Mouse (Mus musculus) cerebellum, postnatal 4 days (tissue): ENCODE results near the gene Tmem266.

Experiments
- DNase-seq, 2 experiments: peaks; one replicate each; pipeline ENCODE4 v3.0.0; 2022; ENCODE audit warnings: low spot score in 2 of 2, mixed read lengths in 1 of 2

Gene Tmem266

GRCm38 (mm10) chr9:55326515-55327233, at the start of gene Tmem266, which contains the start of gene Nrg4:
Gene Tmem266 (plus strand): TSS chr9:55326913.
Gene Nrg4 (minus strand): TSS chr9:55326844.
- peak; percentile 66 to 85 for DNase-seq

- no peak for DNase-seq
Observed at GRCm38 (mm10) chr9:55277562-55277961, 49.2 kb upstream of the Tmem266 start.

- no peak for DNase-seq
Observed at GRCm38 (mm10) chr9:55279114-55279825, 47.4 kb upstream of the Tmem266 start.

GRCm38 (mm10) chr9:55283516-55283915, 43.2 kb upstream of the Tmem266 start:
- no peak for DNase-seq

- no peak for DNase-seq
Observed at GRCm38 (mm10) chr9:55285197-55285596, 41.5 kb upstream of the Tmem266 start.

- DNase-seq = no peak
Observed at GRCm38 (mm10) chr9:55289475-55290198, 37.1 kb upstream of the Tmem266 start.

- no peak for DNase-seq
Observed at GRCm38 (mm10) chr9:55291966-55292365, 34.7 kb upstream of the Tmem266 start.

GRCm38 (mm10) chr9:55296221-55296620, 30.5 kb upstream of the Tmem266 start:
- DNase-seq = no peak

- no peak for DNase-seq
Observed at GRCm38 (mm10) chr9:55307066-55307465, 19.6 kb upstream of the Tmem266 start.

GRCm38 (mm10) chr9:55307557-55307956, 19.2 kb upstream of the Tmem266 start:
- no peak for DNase-seq

GRCm38 (mm10) chr9:55308455-55308854, 18.3 kb upstream of the Tmem266 start:
- no peak for DNase-seq

GRCm38 (mm10) chr9:55311560-55311959, 15.2 kb upstream of the Tmem266 start:
- peak; percentile 41 to 72 for DNase-seq

- DNase-seq = no peak
Observed at GRCm38 (mm10) chr9:55313619-55314261, 13.0 kb upstream of the Tmem266 start.

GRCm38 (mm10) chr9:55322641-55323040, 4.1 kb upstream of the Tmem266 start:
- DNase-seq = no peak

- DNase-seq = no peak
Observed at GRCm38 (mm10) chr9:55324085-55324484, 2.6 kb upstream of the Tmem266 start.

GRCm38 (mm10) chr9:55324516-55324915, 2.2 kb upstream of the Tmem266 start:
- peak in 1 of 2 experiments; percentile 8 for DNase-seq

GRCm38 (mm10) chr9:55325061-55325460, 1.7 kb upstream of the Tmem266 start:
- DNase-seq = peak in 1 of 2 experiments; percentile 57

- DNase-seq = no peak
Observed at GRCm38 (mm10) chr9:55325564-55326514, 874 bp upstream of the Tmem266 start.

GRCm38 (mm10) chr9:55327234-55327615, 512 bp downstream of the Tmem266 start:
- DNase-seq = peak in 1 of 2 experiments; percentile 15

- DNase-seq = no peak
Observed at GRCm38 (mm10) chr9:55328151-55328918, 1.6 kb downstream of the Tmem266 start.
